Mouse (Mus musculus): ENCODE data around the gene Tmem221. TPM values are rescaled to one million over a fixed set of nuclear protein-coding genes. Genes with fewer than 3 reads are reported as not detected.

Tmem221 gene
- total RNA-seq, 2 experiments from 2014 or later: 0.31 to 0.36 TPM

- intact Hi-C loops (cut with DNase I): no loop called here
- no peak for DNase-seq (ENCODE audit: low spot score)
These were observed 21.5 kb upstream of the Tmem221 start for GRCm38 (mm10) chr8:71580201-71580600.

GRCm38 (mm10) chr8:71579476-71579875 lies 20.8 kb upstream of the Tmem221 start:
- no peak for DNase-seq (ENCODE audit: low spot score)

GRCm38 (mm10) chr8:71579009-71579408 lies 20.3 kb upstream of the Tmem221 start:
- intact Hi-C loops (cut with DNase I): no loop called here
- DNase-seq (ENCODE audit: low spot score): no peak

More at GRCm38 (mm10) chr8:71579476-71579875, 20.8 kb upstream of the Tmem221 start:
- intact Hi-C loops (cut with DNase I): no loop called here

- intact Hi-C loops (cut with DNase I): no loop called here
- DNase-seq (ENCODE audit: low spot score): no peak
These were observed 19.3 kb upstream of the Tmem221 start for GRCm38 (mm10) chr8:71577856-71578387.

- intact Hi-C loops (cut with DNase I): no loop called here
- no peak for DNase-seq (ENCODE audit: low spot score)
These were observed 16.3 kb upstream of the Tmem221 start for GRCm38 (mm10) chr8:71575020-71575419.

- DNase-seq (ENCODE audit: low spot score): no peak
- intact Hi-C loops (cut with DNase I): no loop called here
These were observed 15.8 kb upstream of the Tmem221 start for GRCm38 (mm10) chr8:71574426-71574825.

- DNase-seq (ENCODE audit: low spot score): peak; percentile 67
- intact Hi-C loops (cut with DNase I): no loop called here
These were observed 14.4 kb upstream of the Tmem221 start for GRCm38 (mm10) chr8:71572847-71573633.

GRCm38 (mm10) chr8:71572077-71572476 lies 13.4 kb upstream of the Tmem221 start:
- no peak for DNase-seq (ENCODE audit: low spot score)
- intact Hi-C loops (cut with DNase I): no loop called here

- DNase-seq (ENCODE audit: low spot score): peak; percentile 80
- intact Hi-C loops (cut with DNase I): no loop called here
These were observed 11.8 kb upstream of the Tmem221 start for GRCm38 (mm10) chr8:71570291-71570954.

- peak; percentile 74 for DNase-seq (ENCODE audit: low spot score)
- intact Hi-C loops (cut with DNase I): no loop called here
These were observed 11.0 kb upstream of the Tmem221 start for GRCm38 (mm10) chr8:71569366-71570290.

- intact Hi-C loops (cut with DNase I): no loop called here
- no peak for DNase-seq (ENCODE audit: low spot score)
These were observed 10.3 kb upstream of the Tmem221 start for GRCm38 (mm10) chr8:71568941-71569340.

- intact Hi-C loops (cut with DNase I): no loop called here
- peak; percentile 62 for DNase-seq (ENCODE audit: low spot score)
These were observed 9.8 kb upstream of the Tmem221 start, which contains the start of gene Slc27a1 for GRCm38 (mm10) chr8:71568387-71568937. Gene Slc27a1 (plus strand): TSS chr8:71568882.

GRCm38 (mm10) chr8:71567587-71567986 lies 8.9 kb upstream of the Tmem221 start:
- intact Hi-C loops (cut with DNase I): no loop called here
- no peak for DNase-seq (ENCODE audit: low spot score)

GRCm38 (mm10) chr8:71566501-71566900 lies 7.8 kb upstream of the Tmem221 start, which contains the start of gene Nxnl1:
Gene Nxnl1 (minus strand): TSS chr8:71566601.
- no peak for DNase-seq (ENCODE audit: low spot score)
- intact Hi-C loops (cut with DNase I): no loop called here

GRCm38 (mm10) chr8:71563992-71564391 lies 5.3 kb upstream of the Tmem221 start:
- no peak for DNase-seq (ENCODE audit: low spot score)
- intact Hi-C loops (cut with DNase I): loop anchor here (1.0 to 2.0 kb wide), 2 partner anchors 69 to 96 kb away; no protein-coding TSS in a partner anchor

GRCm38 (mm10) chr8:71562751-71563150 lies 4.1 kb upstream of the Tmem221 start:
- intact Hi-C loops (cut with DNase I): loop anchor here (1.0 to 2.0 kb wide), 2 partner anchors 70 to 98 kb away; no protein-coding TSS in a partner anchor
- peak; percentile 67 for DNase-seq (ENCODE audit: low spot score)

GRCm38 (mm10) chr8:71561401-71561800 lies 2.7 kb upstream of the Tmem221 start:
- intact Hi-C loops (cut with DNase I): loop anchor here (1.0 kb wide), 1 partner anchor 35 kb away; no protein-coding TSS in a partner anchor
- DNase-seq (ENCODE audit: low spot score): no peak

- intact Hi-C loops (cut with DNase I): loop anchor here (1.0 kb wide), 1 partner anchor 36 kb away; no protein-coding TSS in a partner anchor
- no peak for DNase-seq (ENCODE audit: low spot score)
These were observed 2.1 kb upstream of the Tmem221 start for GRCm38 (mm10) chr8:71560765-71561164.

- intact Hi-C loops (cut with DNase I): no loop called here
These were observed 1.4 kb upstream of the Tmem221 start for GRCm38 (mm10) chr8:71560071-71560470.

More at GRCm38 (mm10) chr8:71560071-71560470, 1.4 kb upstream of the Tmem221 start:
- DNase-seq (ENCODE audit: low spot score): no peak
